Mouse (Mus musculus) cerebellum, postnatal 25 days (tissue): ENCODE data around the gene Cx3cr1.

Source experiments
- DNase-seq, 2 experiments: peaks; one replicate each; pipeline ENCODE4 v3.0.0; 2021; ENCODE audit warnings: mixed read lengths in 2 of 2

Gene Cx3cr1

DNA sequence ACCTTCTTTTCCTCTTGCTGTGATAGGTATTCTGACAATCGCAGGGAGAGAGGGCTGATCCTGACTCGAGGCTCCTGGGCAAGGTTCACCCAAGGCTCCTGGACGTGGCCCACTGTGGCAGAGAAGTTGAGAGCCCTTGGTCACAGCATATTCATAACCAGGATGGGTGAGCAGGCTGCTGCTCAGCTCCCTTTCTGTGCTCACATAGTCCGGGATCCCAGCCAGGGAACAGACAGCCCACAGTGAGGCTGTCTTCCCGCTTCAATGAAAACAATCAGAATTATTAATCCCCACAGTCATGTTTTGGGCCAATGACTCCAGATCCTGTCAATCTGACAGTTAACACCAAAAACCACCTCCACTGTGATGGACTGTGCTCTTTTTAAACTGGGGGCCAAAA lies 12.3 kb upstream of the Cx3cr1 start:
- peak in 1 of 2 experiments; percentile 20 for DNase-seq

DNA sequence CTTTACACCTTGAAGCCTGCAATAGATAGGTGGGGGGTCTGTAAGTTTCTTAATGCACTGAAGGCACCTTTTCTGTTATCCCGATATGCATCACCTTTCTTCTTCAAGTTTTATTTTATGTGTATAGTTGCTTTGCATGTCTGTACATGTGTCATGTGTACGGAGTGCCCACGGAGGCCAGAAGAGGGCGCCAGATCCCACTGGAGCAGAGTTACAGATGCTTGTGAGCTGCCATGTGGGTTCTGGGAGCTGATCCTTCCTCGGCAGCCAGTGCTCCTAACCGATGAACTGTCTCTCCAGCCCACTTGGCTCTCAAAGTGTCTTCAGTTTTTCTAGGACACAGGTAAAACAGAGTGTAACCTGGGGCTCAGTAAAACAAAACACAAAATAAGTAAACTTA lies 11.6 kb upstream of the Cx3cr1 start:
- peak in 1 of 2 experiments; percentile 14 for DNase-seq

- no peak for DNase-seq
Measured at GRCm38 (mm10) chr9:120080546-120081108, 10.9 kb upstream of the Cx3cr1 start.

- DNase-seq = no peak
Measured at GRCm38 (mm10) chr9:120079901-120080300, 10.2 kb upstream of the Cx3cr1 start.

GRCm38 (mm10) chr9:120078241-120078640 lies 8.6 kb upstream of the Cx3cr1 start:
- no peak for DNase-seq

GRCm38 (mm10) chr9:120074516-120074915 lies 4.8 kb upstream of the Cx3cr1 start:
- DNase-seq = no peak

GRCm38 (mm10) chr9:120073169-120073568 lies 3.5 kb upstream of the Cx3cr1 start:
- DNase-seq = peak; percentile 88 to 91

- DNase-seq = no peak
Measured at GRCm38 (mm10) chr9:120071251-120071650, 1.6 kb upstream of the Cx3cr1 start.

GRCm38 (mm10) chr9:120068047-120068446 lies 1.6 kb downstream of the Cx3cr1 start:
- DNase-seq = no peak

DNA sequence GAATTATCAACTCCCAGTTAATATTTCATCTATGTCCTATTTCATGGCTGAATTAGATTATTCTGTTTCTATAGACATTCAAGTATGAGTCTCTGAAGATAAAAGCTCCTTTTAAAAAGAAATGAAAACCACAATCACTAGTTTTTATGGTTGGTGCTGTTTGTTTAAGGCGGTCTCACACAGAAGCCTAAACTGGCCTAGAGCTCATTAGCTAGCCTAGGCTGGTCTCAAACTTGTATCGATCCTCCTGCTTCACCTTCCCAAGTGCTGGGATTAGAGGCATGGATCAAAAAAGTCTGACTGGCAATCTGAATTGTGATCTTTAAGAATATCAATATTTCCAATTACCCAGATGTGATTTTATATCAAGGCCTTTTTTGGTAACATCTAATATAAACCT lies 2.1 kb downstream of the Cx3cr1 start:
- DNase-seq = no peak

DNA sequence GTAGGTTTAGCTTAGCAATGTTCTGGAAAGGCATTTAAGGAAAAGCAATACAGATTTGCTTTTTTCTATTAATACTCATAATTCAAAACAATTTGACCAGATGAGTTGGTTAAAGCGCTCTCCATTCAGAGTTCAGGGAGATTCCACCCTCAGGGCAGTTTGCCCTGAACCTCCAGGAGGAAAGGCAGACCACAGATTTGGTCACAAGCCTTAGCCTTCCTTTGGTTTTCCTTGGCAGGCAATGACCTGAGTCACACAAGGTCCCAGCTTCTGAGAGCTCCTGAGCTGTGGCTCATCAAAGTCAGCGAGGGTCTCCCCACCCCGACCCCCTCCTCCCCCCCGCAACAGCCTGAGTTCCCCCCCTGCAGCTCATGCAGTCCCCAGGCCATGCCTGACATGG lies 5.4 kb downstream of the Cx3cr1 start:
- DNase-seq = no peak

DNA sequence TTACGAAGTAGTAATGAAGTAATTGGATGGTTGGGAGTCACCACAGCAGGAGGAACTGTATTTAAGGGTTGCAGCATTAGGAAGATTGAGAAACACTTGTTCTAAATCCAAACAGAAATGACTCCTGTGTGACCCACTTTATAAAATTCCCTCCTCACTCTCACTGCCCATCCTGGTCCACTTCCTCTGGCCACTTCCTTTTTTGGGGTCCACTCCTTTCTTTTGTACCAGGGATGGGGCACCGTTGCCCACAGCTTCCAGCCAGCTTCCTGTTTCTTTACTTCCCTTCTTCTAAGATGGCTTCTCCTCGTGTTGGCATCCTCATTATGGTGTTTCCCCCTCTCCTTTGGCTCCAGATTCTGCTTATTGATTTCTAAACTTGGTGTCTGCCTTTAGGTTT lies 10.9 kb downstream of the Cx3cr1 start:
- DNase-seq = no peak

GRCm38 (mm10) chr9:120056201-120056600 lies 13.5 kb downstream of the Cx3cr1 start:
- no peak for DNase-seq

GRCm38 (mm10) chr9:120054545-120055277 lies 15.0 kb downstream of the Cx3cr1 start:
- DNase-seq = peak in 1 of 2 experiments; percentile 32

DNA sequence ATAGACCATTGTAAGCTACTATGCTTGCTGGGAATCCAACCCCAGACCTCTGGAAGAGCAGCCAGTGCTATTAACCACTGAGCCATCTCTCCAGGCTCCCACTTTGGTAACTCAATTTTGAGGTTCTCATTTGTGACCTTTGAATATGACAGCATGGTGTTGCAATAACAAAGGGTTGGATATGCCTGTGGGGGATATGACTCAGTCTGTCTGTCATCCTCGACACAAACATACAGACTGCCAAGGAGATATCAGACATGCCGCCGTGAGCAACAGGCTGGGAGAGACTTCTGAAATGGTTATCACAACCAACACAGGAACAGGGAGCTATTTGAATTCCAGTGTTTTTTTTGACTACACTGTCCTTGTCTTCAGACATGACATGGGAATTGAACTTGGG lies 20.3 kb downstream of the Cx3cr1 start:
- no peak for DNase-seq

- DNase-seq = no peak
Measured at GRCm38 (mm10) chr9:120048495-120048894, 21.2 kb downstream of the Cx3cr1 start.

DNA sequence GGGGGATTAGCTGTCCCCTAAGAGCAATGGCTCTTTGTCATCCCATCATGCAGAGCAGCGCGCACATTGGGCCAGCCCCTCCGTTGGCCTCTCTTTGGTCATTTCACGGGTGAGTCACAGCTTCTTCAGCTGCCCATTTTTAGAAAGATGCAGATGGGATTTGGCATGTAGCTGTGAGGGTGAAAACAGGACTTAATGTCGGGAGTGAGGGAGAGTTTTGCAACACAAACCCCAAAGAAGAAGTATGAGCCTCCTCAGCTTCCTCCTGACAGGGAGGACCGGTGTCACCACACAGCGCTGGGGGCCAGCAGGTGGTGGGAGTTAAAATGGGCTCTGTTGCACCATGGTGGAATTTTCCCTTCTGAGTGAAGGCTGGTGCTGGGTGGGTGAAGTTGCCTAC lies 26.6 kb downstream of the Cx3cr1 start:
- DNase-seq = no peak

- no peak for DNase-seq
Measured at GRCm38 (mm10) chr9:120037414-120037813, 32.3 kb downstream of the Cx3cr1 start.

- DNase-seq = no peak
Measured at GRCm38 (mm10) chr9:120034375-120034774, 35.3 kb downstream of the Cx3cr1 start.

GRCm38 (mm10) chr9:120032710-120033109 lies 37.0 kb downstream of the Cx3cr1 start:
- DNase-seq = no peak

DNA sequence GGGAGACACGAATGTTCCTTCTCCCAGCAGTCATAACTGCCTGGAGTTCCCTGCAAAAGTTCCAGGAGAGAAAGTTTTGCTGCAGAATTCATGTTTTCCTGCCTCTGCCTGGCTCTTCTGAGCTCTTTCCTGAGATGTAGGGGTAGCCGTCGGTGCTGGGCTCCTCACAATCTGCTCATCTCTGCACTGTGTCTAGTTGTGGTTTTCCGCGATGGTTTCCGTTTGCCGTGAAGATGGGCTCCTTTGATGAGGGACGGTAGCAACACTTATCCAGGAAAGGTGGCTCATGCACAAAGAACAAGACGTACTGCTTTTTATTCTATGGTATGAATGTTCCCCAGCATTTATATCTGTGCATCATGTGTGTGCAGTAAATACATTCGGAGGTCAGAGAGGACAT lies 39.3 kb downstream of the Cx3cr1 start:
- DNase-seq = no peak

- no peak for DNase-seq
Measured at GRCm38 (mm10) chr9:120029880-120030279, 39.8 kb downstream of the Cx3cr1 start.

DNA sequence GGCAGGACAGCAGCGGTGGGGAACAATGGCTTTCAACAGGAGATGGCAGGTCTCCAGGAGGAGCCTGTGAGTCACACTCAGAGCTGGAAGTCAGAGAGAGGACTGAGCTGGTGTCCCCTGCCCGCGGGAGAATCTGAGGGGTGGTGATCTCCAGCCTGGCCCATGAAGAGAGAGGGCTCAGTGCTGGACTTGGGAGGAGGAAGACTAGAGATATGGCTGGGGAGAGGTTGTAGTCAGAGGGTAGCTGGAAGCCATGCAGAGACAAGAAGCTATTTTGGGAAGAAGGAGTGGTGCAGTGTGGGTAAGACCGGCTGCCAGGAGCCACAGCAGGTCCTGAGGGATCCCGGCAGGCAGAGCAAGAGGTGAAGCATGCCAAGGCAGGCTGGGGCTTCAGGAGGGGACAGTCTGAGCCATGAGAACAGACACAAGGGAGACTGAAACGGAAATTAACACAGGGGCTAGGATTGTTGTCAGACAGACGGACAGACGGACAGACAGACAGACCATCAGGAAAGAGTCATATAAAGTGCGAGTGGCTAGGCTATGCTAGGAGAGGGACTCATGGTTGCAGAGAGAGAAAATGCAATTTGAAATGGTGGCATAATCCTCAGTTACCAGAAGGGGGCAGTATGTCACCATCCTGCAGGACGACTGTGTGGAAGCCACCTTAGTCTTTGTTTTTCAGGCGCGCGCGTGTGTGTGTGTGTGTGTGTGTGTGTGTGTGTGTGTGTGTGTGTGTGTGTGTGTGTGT lies 42.1 kb downstream of the Cx3cr1 start:
- DNase-seq = peak; percentile 81

DNA sequence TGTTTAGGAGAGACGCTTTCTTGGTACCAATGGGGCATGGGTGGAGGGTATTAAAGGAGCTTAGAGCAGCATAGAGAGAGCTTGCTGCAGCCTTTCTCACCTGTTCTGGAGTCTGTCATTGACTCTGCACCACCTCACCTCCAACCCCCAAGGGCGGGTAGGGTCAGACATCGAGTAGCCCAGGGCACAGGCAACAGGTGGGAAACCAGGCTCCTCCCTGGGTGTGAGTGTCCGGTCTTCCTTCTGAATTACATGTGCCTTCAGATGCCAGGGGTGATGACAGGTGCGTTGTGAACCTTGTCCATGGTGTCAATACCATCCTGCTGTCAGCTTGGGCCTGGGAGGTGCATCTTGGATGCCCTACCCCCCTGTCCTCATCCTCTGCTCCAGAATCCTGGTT lies 45.1 kb downstream of the Cx3cr1 start:
- DNase-seq = peak in 1 of 2 experiments; percentile 48
